8 mouse cellular contexts compared by ENCODE assay signal in genomic region chr5:140264825-140265575, GRCm38 (mm10). TPM values are rescaled to one million over a fixed set of nuclear protein-coding genes. Genes with fewer than 3 reads are reported as not detected.
DNase-seq lines count a peak whose midpoint lies in the region; ATAC-seq lines count a peak whose summit lies in the region.

No protein-coding gene starts in this region.

- H3K9ac ChIP-seq in embryonic facial prominence, embryonic 12.5 days: no peak overlapping the region
- peak overlapping the region; percentile 21; the same call in 1 of the 2 replicates for H3K9ac ChIP-seq in hindbrain, embryonic 11.5 days (ENCODE audit: low read depth, low read length)
- H3K9ac ChIP-seq in stomach, embryonic 14.5 days (replicated peaks; ENCODE audit: low read depth, low read length): no peak overlapping the region

- no peaks in the 10 kb centered on the region for H3K4me1 ChIP-seq in embryonic facial prominence, embryonic 12.5 days
- H3K4me1 ChIP-seq in hindbrain, embryonic 11.5 days (replicated peaks; ENCODE audit: control insufficient read depth, insufficient read depth, low read length): peaks cover 18% of the 10 kb centered on the region
- H3K4me1 ChIP-seq in stomach, embryonic 14.5 days (ENCODE audit: control insufficient read depth, insufficient read depth, low read length): no peaks in the 10 kb centered on the region

- no peak overlapping the region for H3K4me3 ChIP-seq in embryonic facial prominence, embryonic 12.5 days
- no peak overlapping the region for H3K4me3 ChIP-seq in hindbrain, embryonic 11.5 days (ENCODE audit: low read depth, low read length)
- H3K4me3 ChIP-seq in stomach, embryonic 14.5 days (ENCODE audit: low read depth, low read length): no peak overlapping the region

- WGBS in embryonic facial prominence, embryonic 12.5 days: 78% methylated on average over 5 of the region's 5 CpGs
- 74% methylated on average over 5 of the region's 5 CpGs for WGBS in hindbrain, embryonic 11.5 days
- WGBS in stomach, embryonic 14.5 days: 77% methylated on average over 5 of the region's 5 CpGs

- peaks cover 16% of the 10 kb centered on the region; the same call in 1 of the 2 replicates for H3K36me3 ChIP-seq in embryonic facial prominence, embryonic 12.5 days
- no peaks in the 10 kb centered on the region for H3K36me3 ChIP-seq in hindbrain, embryonic 11.5 days (ENCODE audit: control insufficient read depth, insufficient read depth, low read length)
- peaks cover 3% of the 10 kb centered on the region; the same call in 1 of the 2 replicates for H3K36me3 ChIP-seq in stomach, embryonic 14.5 days (ENCODE audit: control insufficient read depth, insufficient read depth, low read length)

- intact Hi-C loops in left cerebral cortex, postnatal 4 days (cut with DNase I): no loop called here

- 0 out of 2 replicates have a peak, but pooled peaks have one; percentile 52 for ATAC-seq in embryonic facial prominence, embryonic 12.5 days (ENCODE audit: insufficient number of reproducible peaks, insufficient read depth, low FRiP score, low TSS enrichment)
- ATAC-seq in hindbrain, embryonic 11.5 days (ENCODE audit: low FRiP score): peak; percentile 36
- ATAC-seq in stomach, embryonic 14.5 days (ENCODE audit: insufficient number of reproducible peaks, insufficient read depth, low FRiP score, low read depth): peak; percentile 14; the same call in 1 of the 2 replicates

- H3K27me3 ChIP-seq in embryonic facial prominence, embryonic 12.5 days: no peaks in the 10 kb centered on the region
- no peaks in the 10 kb centered on the region for H3K27me3 ChIP-seq in hindbrain, embryonic 11.5 days (ENCODE audit: control insufficient read depth, insufficient read depth, low read length)
- no peaks in the 10 kb centered on the region for H3K27me3 ChIP-seq in stomach, embryonic 14.5 days (ENCODE audit: control insufficient read depth, insufficient read depth, low read length)

- DNase-seq in brain, adult 2 months (ENCODE audit: low read depth, low spot score): peak; percentile 47
- peak; percentile 49 for DNase-seq in hindbrain, embryonic 11.5 days (ENCODE audit: low spot score)
- DNase-seq in lung, postnatal 14 days: peak; percentile 14
- DNase-seq in left cerebral cortex, postnatal 4 days: no peak
- DNase-seq in urinary bladder, postnatal 36 days (ENCODE audit: low spot score in 2 of 2): no peak
- DNase-seq in left cerebral cortex, adult 9 months (ENCODE audit: low spot score in 2 of 2): no peak

- no peaks in the 10 kb centered on the region for H3K9me3 ChIP-seq in embryonic facial prominence, embryonic 12.5 days
- H3K9me3 ChIP-seq in hindbrain, embryonic 11.5 days (ENCODE audit: control insufficient read depth, low read length): no peaks in the 10 kb centered on the region
- H3K9me3 ChIP-seq in stomach, embryonic 14.5 days (ENCODE audit: control insufficient read depth, low read depth, low read length): no peaks in the 10 kb centered on the region

- no peak overlapping the region for H3K4me2 ChIP-seq in embryonic facial prominence, embryonic 12.5 days (replicated peaks)
- H3K4me2 ChIP-seq in hindbrain, embryonic 11.5 days (replicated peaks; ENCODE audit: low read depth, low read length): no peak overlapping the region
- no peak overlapping the region for H3K4me2 ChIP-seq in stomach, embryonic 14.5 days (replicated peaks; ENCODE audit: low read depth, low read length)

- no peak overlapping the region for H3K27ac ChIP-seq in embryonic facial prominence, embryonic 12.5 days
- peak overlapping the region; percentile 71 for H3K27ac ChIP-seq in hindbrain, embryonic 11.5 days (ENCODE audit: low read depth, low read length)
- no peak overlapping the region for H3K27ac ChIP-seq in stomach, embryonic 14.5 days (ENCODE audit: low read length)

RNA-seq across cellular contexts. Expression of gene Mad1l1, which starts 56.4 kb away (rescaled TPM):
- 56.3 TPM in 2 replicates for polyA plus RNA-seq in embryonic facial prominence, embryonic 12.5 days (2016; fragmentation: Nextera tagmentation; extraction: Ambion mirVana)
- 35.1 and 37.2 TPM in 2 replicates for polyA plus RNA-seq in hindbrain, embryonic 11.5 days (2014; fragmentation: Nextera tagmentation; extraction: Ambion mirVana)
- polyA plus RNA-seq in stomach, embryonic 14.5 days (2014; fragmentation: Nextera tagmentation; extraction: Ambion mirVana): 39.1 and 39.3 TPM in 2 replicates
- total RNA-seq in left cerebral cortex, postnatal 4 days (2021): 10 to 100 TPM; 24.1 to 24.7 TPM

RNA-seq across cellular contexts. Expression of gene Nudt1, which starts 56.5 kb away (rescaled TPM):
- 48.1 and 50.6 TPM in 2 replicates for polyA plus RNA-seq in embryonic facial prominence, embryonic 12.5 days (2016; fragmentation: Nextera tagmentation; extraction: Ambion mirVana)
- 36.0 and 41.5 TPM in 2 replicates for polyA plus RNA-seq in hindbrain, embryonic 11.5 days (2014; fragmentation: Nextera tagmentation; extraction: Ambion mirVana)
- 39.6 and 41.9 TPM in 2 replicates for polyA plus RNA-seq in stomach, embryonic 14.5 days (2014; fragmentation: Nextera tagmentation; extraction: Ambion mirVana)
- 1 to 10 TPM; 7.1 to 8.3 TPM for total RNA-seq in left cerebral cortex, postnatal 4 days (2021)

Comparison
In these comparisons a context has a peak if more than half of its experiments do, and no peak if none do; other contexts are left out.
1. DNase-seq: peak in brain, adult 2 months (single experiment), hindbrain, embryonic 11.5 days (single experiment) and lung, postnatal 14 days (single experiment); none in left cerebral cortex, postnatal 4 days (single experiment), urinary bladder, postnatal 36 days (0 of 2) and left cerebral cortex, adult 9 months (0 of 2).
2. Peak in every context shown above with its lines, with median percentiles within 50 percentile points of each other: ATAC-seq.